Mouse (Mus musculus) right cerebral cortex, postnatal 10 days (tissue): Measurements from ENCODE around the gene Tmprss11e.

ENCODE experiments used
- DNase-seq, 2 experiments: peaks; one replicate each; pipeline ENCODE4 v3.0.0; 2021; ENCODE audit warnings: low spot score in 2 of 2

The Tmprss11e gene

GRCm38 (mm10) chr5:86745715-86746114 is at the start of gene Tmprss11e:
Gene Tmprss11e (minus strand): TSS chr5:86745815.
- no peak for DNase-seq

- DNase-seq: no peak
Measured at GRCm38 (mm10) chr5:86792807-86793206, 47.2 kb upstream of the Tmprss11e start.

GRCm38 (mm10) chr5:86792249-86792648 is 46.6 kb upstream of the Tmprss11e start:
- DNase-seq: no peak

GRCm38 (mm10) chr5:86789954-86790353 is 44.3 kb upstream of the Tmprss11e start:
- no peak for DNase-seq

GRCm38 (mm10) chr5:86786798-86787197 is 41.2 kb upstream of the Tmprss11e start:
- DNase-seq: no peak

- no peak for DNase-seq
Measured at GRCm38 (mm10) chr5:86784205-86784604, 38.6 kb upstream of the Tmprss11e start.

- no peak for DNase-seq
Measured at GRCm38 (mm10) chr5:86783059-86783458, 37.4 kb upstream of the Tmprss11e start.

- DNase-seq: no peak
Measured at GRCm38 (mm10) chr5:86778471-86778870, 32.9 kb upstream of the Tmprss11e start.

GRCm38 (mm10) chr5:86776941-86777340 is 31.3 kb upstream of the Tmprss11e start:
- no peak for DNase-seq

GRCm38 (mm10) chr5:86771010-86771409 is 25.4 kb upstream of the Tmprss11e start:
- DNase-seq: no peak

- DNase-seq: no peak
Measured at GRCm38 (mm10) chr5:86769015-86769658, 23.5 kb upstream of the Tmprss11e start.

GRCm38 (mm10) chr5:86742796-86743195 is 2.8 kb downstream of the Tmprss11e start:
- DNase-seq: no peak

- DNase-seq: no peak
Measured at GRCm38 (mm10) chr5:86741146-86741545, 4.5 kb downstream of the Tmprss11e start.

- DNase-seq: no peak
Measured at GRCm38 (mm10) chr5:86735808-86736207, 9.8 kb downstream of the Tmprss11e start.

- no peak for DNase-seq
Measured at GRCm38 (mm10) chr5:86730587-86730986, 15.0 kb downstream of the Tmprss11e start.

GRCm38 (mm10) chr5:86728574-86728973 is 17.0 kb downstream of the Tmprss11e start:
- no peak for DNase-seq

- DNase-seq: no peak
Measured at GRCm38 (mm10) chr5:86727033-86727432, 18.6 kb downstream of the Tmprss11e start.

- DNase-seq: no peak
Measured at GRCm38 (mm10) chr5:86725021-86725420, 20.6 kb downstream of the Tmprss11e start.

- DNase-seq: no peak
Measured at GRCm38 (mm10) chr5:86722820-86723460, 22.7 kb downstream of the Tmprss11e start.

- DNase-seq: no peak
Measured at GRCm38 (mm10) chr5:86714967-86715366, 30.6 kb downstream of the Tmprss11e start.

GRCm38 (mm10) chr5:86704923-86705322 is 40.7 kb downstream of the Tmprss11e start:
- no peak for DNase-seq

- DNase-seq: peak; percentile 79 to 86
Measured at GRCm38 (mm10) chr5:86684667-86685066, 60.9 kb downstream of the Tmprss11e start.

- no peak for DNase-seq
Measured at GRCm38 (mm10) chr5:86676262-86676661, 69.4 kb downstream of the Tmprss11e start, which contains the start of gene Tmprss11b. Gene Tmprss11b (minus strand): TSS chr5:86676362.
